Mouse (Mus musculus) frontal cortex, adult 2 months (tissue): Measurements from ENCODE around the gene Top2b. TPM values are rescaled to one million over a fixed set of nuclear protein-coding genes. Genes with fewer than 3 reads are reported as not detected.

Experiments
- DNase-seq, 2 experiments: peaks; one replicate each; pipeline ENCODE4 v3.0.0; 2022; ENCODE audit warnings: low spot score in 1 of 2; ENCODE audit errors: extremely low spot score in 1 of 2
- polyA plus RNA-seq: library from polyadenylated mRNA; depleted of rRNA; stranded (reverse); fragments of >200 nt; gene quantifications from 2 replicates; pipeline ENCODE4 v1.2.3, GENCODE M21; 2012; rRNA removed

The Top2b gene
- polyA plus RNA-seq: 47.1 and 58.2 TPM in 2 replicates

- peak; percentile 97 to 99 for DNase-seq
Measured at GRCm38 (mm10) chr14:16364878-16365337, at the start of gene Top2b. Gene Top2b, plus strand, starts transcription at chr14:16365179.

DNA sequence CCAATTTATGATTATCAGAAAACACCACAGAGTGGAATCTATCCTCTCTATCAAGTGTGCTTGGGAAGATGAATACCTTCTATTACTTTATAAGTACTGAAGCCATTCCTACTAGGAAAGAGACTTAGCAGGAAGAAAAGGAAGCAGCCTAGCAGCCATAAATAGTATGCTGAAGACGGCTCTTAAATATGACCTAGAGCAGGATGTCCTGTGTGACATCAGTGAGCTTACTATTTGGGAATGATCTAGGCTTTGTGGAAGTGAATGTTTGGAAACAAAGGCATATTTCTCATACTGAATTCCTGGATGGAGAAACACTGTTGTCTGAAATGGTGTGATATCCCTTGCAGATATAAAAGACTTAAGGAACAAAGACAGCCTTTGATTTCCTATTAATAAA lies 48.3 kb upstream of the Top2b start:
- no peak for DNase-seq

DNA sequence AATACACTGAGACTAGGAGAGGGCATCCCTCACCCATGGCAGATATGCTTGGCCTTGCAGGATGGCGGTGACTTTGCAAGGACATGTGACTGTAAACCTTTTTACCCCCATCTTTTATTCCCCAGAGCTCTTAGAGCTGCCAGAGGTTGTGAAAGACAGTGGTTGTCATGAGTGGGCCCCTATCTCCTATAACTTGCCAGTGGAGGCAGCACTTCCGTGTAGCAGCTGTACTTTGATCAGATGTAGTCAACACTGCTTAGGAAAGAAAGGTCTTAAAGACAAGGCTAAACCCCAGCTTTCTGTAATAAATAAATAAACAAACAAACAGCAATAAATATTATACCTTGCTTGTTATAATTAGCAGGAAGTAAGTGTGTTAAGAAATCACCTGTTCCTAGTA lies 45.2 kb upstream of the Top2b start:
- DNase-seq: no peak

- no peak for DNase-seq
Measured at GRCm38 (mm10) chr14:16324394-16324793, 40.6 kb upstream of the Top2b start.

DNA sequence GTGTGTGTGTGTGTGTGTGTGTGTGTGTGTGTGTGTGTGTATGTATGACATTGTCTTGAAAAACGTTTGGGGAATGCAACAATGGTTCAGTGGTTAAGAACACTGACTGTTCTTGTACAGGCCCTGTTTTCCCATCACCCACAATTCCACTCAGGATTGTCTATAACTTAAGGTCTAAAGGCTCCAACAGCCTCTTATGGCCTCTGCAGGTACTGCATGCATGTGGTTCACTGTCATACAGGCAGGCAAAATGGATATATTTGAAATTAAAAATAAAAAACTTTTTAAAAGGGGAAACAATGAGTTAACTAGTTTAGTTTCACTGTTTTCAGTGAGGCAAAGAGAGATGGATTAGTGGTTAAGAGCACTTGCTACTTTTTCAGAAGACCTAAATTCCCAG lies 39.8 kb upstream of the Top2b start:
- DNase-seq: no peak

DNA sequence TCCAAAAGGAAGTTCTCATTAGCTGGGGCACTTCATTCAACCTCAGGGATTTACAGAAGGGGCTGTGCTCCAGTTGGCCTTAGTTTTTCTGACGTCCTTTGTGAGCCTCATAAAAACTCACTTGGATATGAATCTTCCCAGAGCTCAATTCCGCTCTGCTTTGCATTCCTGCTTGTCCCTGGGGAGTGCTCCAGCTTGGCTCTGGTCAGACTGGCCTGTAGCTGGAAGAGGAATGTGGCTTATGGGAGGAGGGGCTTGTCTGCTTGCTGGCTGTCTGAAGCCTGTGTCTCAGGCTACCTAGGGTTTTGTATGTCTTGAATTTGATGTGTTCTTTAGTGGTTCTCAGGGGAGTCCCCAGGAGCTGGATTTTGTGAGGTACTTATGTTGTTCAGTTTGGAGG lies 36.4 kb upstream of the Top2b start:
- DNase-seq: no peak

DNA sequence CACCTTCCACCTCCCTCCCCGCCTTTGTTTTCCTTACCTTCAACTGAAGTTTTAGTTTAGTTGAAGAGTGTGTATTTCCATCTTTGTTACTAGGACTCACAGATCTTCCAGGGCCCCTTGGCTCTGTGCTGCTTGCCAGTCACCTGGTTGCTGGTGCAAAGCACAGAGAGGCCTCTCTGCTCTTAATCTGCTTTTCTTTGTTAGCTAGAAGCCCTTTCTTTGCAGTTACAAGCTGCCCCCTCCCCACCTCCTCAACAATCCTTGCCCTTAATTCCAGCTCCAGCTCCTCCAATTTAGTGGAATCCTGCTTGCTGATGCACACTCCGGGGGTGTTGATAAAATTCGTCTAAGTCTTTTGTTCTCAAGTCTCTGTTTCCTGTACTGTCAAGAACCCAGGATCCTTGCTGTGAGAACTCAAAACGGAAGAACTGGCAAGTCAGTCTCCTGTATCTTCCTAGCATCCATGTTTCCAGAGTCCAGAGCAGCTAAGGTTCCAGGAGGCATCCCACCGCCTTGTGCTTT lies 36.0 kb upstream of the Top2b start:
- DNase-seq: no peak

DNA sequence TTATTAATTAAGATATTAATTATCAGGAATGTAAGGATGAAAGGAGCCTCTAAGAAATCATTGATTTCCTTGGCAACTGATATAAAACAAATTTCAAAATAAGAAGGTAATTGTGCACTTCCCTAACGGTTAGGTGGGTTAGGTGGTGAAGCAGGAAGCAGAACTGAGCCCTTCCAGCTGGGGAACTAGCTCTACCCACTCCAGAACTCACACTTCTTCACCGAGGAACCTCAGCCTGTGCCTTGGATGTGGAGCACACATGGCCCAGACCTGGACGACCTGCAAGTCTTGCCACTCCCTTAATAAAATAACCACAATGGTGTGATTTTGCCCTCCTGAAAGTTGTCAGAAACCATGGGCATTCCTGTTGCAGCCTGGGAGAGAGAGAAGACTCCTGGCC lies 35.2 kb upstream of the Top2b start:
- no peak for DNase-seq

DNA sequence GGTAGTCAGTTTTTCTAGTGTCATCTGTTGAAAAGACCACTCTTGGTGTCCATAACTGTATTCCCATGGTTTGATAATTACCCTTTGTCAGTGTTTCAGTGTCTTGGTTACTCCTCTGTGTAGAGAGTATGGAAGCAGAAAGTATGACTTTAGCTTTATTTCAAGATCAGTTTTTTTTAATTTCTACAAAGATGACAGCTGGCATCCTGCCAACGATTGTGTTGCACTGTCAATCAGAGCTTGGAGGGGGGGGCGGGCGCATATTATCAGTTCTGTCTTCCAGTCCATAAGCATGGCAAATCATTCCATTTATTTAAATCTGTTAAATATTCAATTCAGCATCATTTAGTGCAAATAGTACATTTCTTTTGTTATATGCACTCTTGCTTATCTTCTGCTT lies 30.7 kb upstream of the Top2b start:
- no peak for DNase-seq

DNA sequence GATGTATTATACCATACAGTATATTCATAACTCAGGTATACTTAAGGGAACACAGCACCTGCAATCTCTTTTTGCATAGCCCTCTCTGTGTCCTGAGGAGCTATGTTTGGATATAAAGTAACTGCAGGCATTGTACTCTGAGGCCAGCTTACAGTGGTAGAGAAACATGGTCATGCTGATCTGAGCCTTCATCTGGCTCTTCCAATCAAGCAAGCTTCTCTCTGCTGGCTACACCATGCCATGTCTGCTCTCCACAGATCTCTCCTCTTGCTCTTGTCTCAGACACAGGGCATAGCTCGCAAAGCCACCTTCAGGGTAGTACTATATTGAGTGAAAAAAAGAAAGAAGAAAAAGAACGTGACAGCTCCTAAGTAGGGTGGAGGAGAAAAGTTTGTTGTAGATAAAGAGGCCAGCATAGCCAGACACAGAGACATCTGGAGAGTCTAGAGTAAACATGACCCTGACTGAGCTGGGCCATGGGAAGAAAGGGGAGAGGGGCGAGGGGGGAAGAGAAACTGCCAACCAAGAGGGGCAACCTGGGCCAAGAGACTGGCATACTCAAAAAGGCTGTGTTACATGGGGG lies 29.1 kb upstream of the Top2b start:
- DNase-seq: no peak

- no peak for DNase-seq
Measured at GRCm38 (mm10) chr14:16347505-16347904, 17.5 kb upstream of the Top2b start.

DNA sequence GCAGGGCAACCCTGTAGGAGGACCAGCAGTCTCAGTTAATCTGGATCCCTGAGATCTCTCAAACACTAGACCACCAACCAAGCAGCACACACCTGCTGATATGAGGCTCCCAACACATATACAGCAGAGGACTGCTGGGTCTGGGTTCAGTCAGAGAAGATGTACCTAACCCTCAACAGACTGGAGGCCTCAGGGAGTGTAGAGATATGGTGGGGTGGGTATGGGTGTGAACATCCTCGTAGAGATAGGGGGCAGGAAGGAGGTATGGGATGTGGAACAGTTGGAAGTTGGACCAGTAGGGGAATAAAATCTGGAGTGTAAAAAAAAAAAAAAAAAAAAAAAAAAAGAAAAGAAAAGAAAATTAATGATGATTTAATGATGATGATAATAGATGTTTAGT lies 5.3 kb upstream of the Top2b start:
- DNase-seq: no peak

DNA sequence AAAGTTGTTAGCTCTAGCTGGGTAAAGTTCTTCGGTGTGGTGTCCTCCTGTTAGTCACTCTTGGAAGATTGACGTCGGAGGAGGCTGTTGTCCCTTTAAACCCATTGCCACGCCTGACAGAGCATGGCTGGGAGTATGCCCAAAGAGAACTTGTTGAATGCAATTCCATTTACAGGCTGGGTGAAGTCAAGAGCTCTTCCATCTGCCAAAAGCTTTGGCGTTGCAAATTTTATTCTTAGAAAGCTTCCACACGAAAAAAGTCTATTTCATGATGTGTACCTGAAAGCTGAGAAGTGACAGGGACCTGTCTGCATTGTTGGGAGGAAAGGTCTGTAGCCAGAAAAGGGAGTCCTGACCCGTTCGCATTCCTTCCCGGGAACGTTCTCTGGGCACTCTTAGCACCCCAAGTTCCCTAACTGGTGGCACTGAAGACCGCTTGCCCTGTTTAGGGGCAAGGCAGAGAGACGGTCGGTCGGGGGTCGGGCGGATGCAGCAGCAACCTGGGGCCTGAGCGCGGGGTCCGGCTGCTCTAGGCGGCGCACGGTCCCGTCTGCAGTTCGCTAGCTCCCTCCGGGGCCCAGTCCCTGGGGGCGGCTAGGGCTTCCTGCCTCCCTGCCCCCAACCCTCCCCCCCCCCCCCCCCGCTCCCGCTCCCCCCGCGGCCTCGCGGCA lies 683 bp upstream of the Top2b start:
- DNase-seq: peak in 1 of 2 experiments; percentile 61

DNA sequence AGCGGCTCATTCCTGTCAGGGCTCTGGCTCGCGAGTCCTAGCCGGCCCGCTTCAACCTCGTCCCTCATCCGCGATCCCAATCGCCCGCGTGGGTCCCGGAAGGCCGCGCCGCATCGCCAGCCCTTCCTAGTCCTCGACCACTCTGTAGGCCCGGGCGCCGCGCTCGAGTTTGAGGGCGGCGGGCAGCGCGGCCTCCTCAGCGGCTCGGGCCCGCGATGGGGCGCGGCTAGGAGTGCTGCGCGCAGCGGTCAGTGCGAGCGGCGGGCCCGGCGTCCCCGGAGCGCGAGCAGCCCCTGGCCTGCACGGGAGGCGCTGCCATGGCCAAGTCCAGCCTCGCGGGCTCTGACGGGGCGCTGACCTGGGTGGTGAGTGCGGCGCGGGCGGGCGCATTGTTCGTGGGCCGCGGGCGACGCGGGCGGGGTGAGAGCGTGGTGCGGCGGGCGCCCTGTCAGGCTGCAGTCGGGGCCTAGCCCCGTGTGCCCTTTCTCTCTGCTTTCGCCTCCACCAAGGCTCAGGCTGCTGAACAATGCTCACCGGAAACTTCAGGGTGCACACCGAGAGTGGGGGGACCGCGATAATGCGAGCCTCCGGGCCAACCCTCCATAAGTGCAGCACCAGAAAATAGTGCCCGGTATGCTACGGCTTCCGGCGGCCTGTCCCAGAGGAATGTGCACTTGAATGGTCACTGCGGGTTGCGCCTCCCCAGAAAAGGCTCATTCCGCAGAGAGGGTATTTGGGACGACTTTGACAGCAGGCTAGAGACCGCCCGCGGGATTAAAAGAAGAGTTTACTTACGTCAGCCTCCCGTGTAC lies 589 bp downstream of the Top2b start:
- peak in 1 of 2 experiments; percentile 59 for DNase-seq

DNA sequence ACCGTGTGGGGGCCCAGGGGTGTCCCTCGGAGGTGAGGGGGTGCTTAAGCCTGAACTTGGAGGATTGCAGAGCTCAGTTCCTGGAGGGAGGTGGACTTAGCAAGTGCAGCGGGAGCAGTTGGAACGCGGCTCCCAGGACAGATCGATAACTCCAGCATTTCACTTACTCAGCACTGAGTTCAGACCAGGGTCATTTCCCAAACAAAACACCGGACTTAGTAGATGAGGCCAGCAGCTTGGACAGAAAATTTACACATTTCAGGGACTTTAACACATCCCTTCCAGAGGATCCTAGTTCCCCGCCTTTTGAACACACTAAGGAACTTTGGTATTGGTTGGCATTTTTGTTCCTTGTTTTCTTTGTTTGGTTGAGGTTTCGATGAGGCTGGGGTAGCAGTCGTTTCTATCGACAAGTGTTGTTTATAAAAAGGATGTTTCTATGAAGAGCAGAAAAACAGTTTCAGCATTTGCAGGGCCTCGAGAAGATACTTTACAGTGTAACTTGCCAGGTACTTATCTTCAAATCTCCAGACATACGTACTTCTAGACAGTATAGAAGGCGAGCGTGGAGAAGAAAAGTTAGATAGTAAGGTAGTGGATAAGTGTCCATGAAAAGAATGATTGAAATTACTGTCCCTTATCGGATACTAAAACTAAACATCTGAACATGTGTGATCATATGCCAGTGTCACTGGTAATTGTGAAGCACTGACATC lies 1.4 kb downstream of the Top2b start:
- no peak for DNase-seq

GRCm38 (mm10) chr14:16366986-16367385 lies 2.0 kb downstream of the Top2b start:
- DNase-seq: no peak

DNA sequence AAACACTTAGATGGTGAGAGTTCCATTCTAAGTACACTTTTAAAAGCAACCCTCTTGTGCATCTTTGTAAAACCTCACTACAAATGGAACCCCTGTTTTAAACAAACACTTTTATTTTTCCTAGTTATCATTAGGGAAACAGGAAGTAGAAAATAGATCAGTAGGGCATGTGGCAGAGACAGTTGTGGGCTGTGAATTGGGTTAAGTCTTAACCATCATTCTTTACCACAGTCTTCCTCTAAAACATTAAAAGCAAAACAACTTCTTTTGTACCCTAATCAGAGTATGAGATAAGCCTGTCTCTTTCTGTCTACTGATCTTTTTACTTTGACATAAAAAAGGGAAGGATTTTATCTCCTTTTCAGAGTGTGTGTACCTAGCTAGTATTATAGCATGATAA lies 7.8 kb downstream of the Top2b start:
- DNase-seq: no peak

DNA sequence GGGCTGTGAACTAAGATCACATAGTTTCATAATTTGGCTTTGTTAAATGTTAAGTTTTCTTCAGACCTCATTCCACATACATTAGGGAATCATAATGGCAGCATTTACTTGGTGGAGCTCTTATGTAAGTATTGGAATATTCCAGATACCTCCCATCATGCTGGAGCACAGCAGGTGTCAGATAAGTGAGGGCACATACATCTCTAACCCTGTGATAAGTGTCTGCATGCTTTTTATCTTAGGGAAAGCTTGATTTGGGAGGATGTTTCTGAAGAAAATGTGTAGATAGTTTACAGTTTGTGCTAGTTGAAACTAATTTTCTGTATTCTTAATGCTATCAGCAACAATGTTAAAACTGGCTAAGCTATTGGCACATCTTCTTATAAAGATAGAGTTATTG lies 8.2 kb downstream of the Top2b start:
- no peak for DNase-seq

DNA sequence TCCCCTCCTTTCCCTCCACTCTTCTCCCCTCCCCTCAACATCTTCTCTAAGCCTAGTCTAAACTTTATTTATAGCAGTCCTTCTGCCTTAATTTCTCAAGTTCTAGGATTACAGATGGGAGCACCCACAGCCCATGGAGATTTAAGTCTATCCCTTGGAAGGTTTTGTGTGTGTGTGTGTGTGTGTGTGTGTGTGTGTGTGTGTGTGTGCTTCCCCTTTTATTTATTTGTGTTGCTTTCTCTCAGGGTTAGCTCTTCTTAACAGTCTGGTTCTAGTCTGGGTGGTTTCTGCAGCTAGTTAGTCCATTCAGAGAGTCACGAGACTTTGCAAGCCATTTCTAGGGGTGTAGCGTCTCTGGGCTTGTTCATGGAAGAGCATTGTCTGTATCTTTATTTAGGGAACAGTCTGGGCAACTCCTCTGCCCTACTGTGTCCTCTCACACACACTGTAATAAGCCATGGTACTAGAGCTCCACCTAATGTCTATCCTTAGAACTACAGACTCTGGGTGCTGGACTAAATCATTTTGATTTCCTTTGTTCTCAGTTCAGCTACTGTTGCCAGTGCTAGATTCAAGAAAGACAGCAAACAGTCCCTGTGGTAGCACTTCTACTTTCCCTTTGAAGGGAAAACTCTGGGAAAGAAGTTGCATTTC lies 15.1 kb downstream of the Top2b start:
- peak; percentile 55 to 91 for DNase-seq

DNA sequence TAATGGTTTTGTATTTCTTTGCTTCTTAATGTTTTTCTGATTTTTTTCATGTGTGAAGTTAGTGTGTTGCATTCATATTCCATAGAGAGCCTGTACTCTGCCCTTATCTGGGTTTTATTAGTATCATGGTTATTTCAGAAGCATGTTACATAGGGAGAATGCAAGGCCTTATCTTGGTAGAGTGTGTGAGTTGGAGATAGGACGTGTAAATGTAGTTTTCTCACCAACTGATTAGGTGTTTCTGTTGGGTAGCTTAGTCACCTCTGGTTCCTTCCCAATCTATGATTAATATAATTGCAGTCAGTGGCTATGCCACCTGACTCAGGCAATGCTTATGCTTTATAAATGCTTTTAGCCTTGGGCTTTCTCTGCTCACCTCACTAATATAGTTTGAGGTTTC lies 19.8 kb downstream of the Top2b start:
- no peak for DNase-seq
